Mouse (Mus musculus): ENCODE measurements around the gene Rnf44.

Gene Rnf44

GRCm38 (mm10) chr13:54693558-54694347 lies at the start of gene Rnf44:
Rnf44 (minus strand) TSS chr13:54693907.
- DNase-seq (ENCODE audit: low spot score) = peak; percentile 95

- DNase-seq (ENCODE audit: low spot score) = no peak
Measured at GRCm38 (mm10) chr13:54738213-54738601, 44.5 kb upstream of the Rnf44 start.

GRCm38 (mm10) chr13:54737488-54738212 lies 43.9 kb upstream of the Rnf44 start:
- no peak for DNase-seq (ENCODE audit: low spot score)

GRCm38 (mm10) chr13:54736931-54737330 lies 43.2 kb upstream of the Rnf44 start:
- DNase-seq (ENCODE audit: low spot score) = no peak

- no peak for DNase-seq (ENCODE audit: low spot score)
Measured at GRCm38 (mm10) chr13:54726131-54726530, 32.4 kb upstream of the Rnf44 start.

GRCm38 (mm10) chr13:54723143-54723542 lies 29.4 kb upstream of the Rnf44 start:
- no peak for DNase-seq (ENCODE audit: low spot score)

- DNase-seq (ENCODE audit: low spot score) = no peak
Measured at GRCm38 (mm10) chr13:54716916-54717315, 23.2 kb upstream of the Rnf44 start.

- DNase-seq (ENCODE audit: low spot score) = no peak
Measured at GRCm38 (mm10) chr13:54714996-54715395, 21.3 kb upstream of the Rnf44 start.

GRCm38 (mm10) chr13:54714393-54714792 lies 20.7 kb upstream of the Rnf44 start:
- DNase-seq (ENCODE audit: low spot score) = no peak

- no peak for DNase-seq (ENCODE audit: low spot score)
Measured at GRCm38 (mm10) chr13:54710866-54711265, 17.2 kb upstream of the Rnf44 start.

- DNase-seq (ENCODE audit: low spot score) = no peak
Measured at GRCm38 (mm10) chr13:54704890-54705289, 11.2 kb upstream of the Rnf44 start.

GRCm38 (mm10) chr13:54702507-54702906 lies 8.8 kb upstream of the Rnf44 start:
- no peak for DNase-seq (ENCODE audit: low spot score)

- DNase-seq (ENCODE audit: low spot score) = no peak
Measured at GRCm38 (mm10) chr13:54701243-54701642, 7.5 kb upstream of the Rnf44 start, which contains the start of gene Cdhr2. Cdhr2 (plus strand) TSS chr13:54701461.

GRCm38 (mm10) chr13:54695479-54696230 lies 1.9 kb upstream of the Rnf44 start:
- DNase-seq (ENCODE audit: low spot score) = no peak

- peak; percentile 85 for DNase-seq (ENCODE audit: low spot score)
Measured at GRCm38 (mm10) chr13:54694348-54695060, 797 bp upstream of the Rnf44 start.

GRCm38 (mm10) chr13:54692711-54693557 lies 773 bp downstream of the Rnf44 start:
- no peak for DNase-seq (ENCODE audit: low spot score)

- DNase-seq (ENCODE audit: low spot score) = no peak
Measured at GRCm38 (mm10) chr13:54691737-54692136, 2.0 kb downstream of the Rnf44 start.

- DNase-seq (ENCODE audit: low spot score) = no peak
Measured at GRCm38 (mm10) chr13:54690151-54690740, 3.5 kb downstream of the Rnf44 start.

GRCm38 (mm10) chr13:54687575-54688424 lies 5.9 kb downstream of the Rnf44 start:
- DNase-seq (ENCODE audit: low spot score) = peak; percentile 95

- DNase-seq (ENCODE audit: low spot score) = no peak
Measured at GRCm38 (mm10) chr13:54687096-54687495, 6.6 kb downstream of the Rnf44 start.
